Mouse (Mus musculus): Measurements from ENCODE around the gene Rassf10. TPM values are rescaled to one million over a fixed set of nuclear protein-coding genes. Genes with fewer than 3 reads are reported as not detected.

Gene Rassf10
- polyA plus RNA-seq, 1 experiment from 2014 or later = 0.05 TPM

DNA sequence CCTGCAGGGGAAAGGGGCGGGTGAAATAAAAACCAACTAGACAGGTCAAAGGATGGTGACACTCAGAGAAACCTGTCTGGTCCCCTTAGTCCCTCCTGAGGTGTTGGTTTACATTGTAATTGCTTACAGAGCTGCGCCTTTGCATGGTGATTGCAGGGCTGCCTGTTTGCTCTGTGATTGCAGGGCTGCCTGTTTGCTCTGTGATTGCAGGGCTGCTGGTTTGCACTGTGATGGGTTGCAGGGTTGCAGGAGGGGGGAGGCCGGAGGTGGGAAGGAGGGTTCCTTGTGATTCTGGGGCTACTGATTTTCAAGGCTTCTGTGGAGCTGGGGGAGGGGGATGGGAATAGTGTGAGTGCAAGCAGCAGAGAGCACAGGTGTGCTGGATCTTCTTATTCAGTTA, 13.0 kb downstream of the Rassf10 start:
- no peak overlapping the region for H3K27ac ChIP-seq
- H3K36me3 ChIP-seq = no peaks in the 10 kb centered on the region
- no peak overlapping the region for H3K4me3 ChIP-seq
- H3K9ac ChIP-seq = no peak overlapping the region
- 44% methylated on average over 3 of the region's 3 CpGs for WGBS (ENCODE audit: insufficient replicate concordance)
- H3K27me3 ChIP-seq (replicated peaks) = no peaks in the 10 kb centered on the region
- H3K4me1 ChIP-seq = no peaks in the 10 kb centered on the region
- no peak overlapping the region for H3K4me2 ChIP-seq
- no peak for ATAC-seq
- no peaks in the 10 kb centered on the region for H3K9me3 ChIP-seq (replicated peaks)

- WGBS (ENCODE audit: insufficient replicate concordance) = 52% methylated on average over 4 of the region's 5 CpGs
- Histone ChIP-seq H3K27me3 (replicated peaks) (peaks cover 3% of the 10 kb centered on the region; the same call in 1 of the 2 replicates), H3K4me2 (no peak overlapping the region), H3K4me1 (no peaks in the 10 kb centered on the region), H3K9me3 (replicated peaks) (no peaks in the 10 kb centered on the region), H3K9ac (no peak overlapping the region), H3K4me3 (no peak overlapping the region), H3K36me3 (no peaks in the 10 kb centered on the region), H3K27ac (no peak overlapping the region)
- no peak for ATAC-seq
Measured at GRCm38 (mm10) chr7:112983316-112983715, 29.6 kb downstream of the Rassf10 start.

DNA sequence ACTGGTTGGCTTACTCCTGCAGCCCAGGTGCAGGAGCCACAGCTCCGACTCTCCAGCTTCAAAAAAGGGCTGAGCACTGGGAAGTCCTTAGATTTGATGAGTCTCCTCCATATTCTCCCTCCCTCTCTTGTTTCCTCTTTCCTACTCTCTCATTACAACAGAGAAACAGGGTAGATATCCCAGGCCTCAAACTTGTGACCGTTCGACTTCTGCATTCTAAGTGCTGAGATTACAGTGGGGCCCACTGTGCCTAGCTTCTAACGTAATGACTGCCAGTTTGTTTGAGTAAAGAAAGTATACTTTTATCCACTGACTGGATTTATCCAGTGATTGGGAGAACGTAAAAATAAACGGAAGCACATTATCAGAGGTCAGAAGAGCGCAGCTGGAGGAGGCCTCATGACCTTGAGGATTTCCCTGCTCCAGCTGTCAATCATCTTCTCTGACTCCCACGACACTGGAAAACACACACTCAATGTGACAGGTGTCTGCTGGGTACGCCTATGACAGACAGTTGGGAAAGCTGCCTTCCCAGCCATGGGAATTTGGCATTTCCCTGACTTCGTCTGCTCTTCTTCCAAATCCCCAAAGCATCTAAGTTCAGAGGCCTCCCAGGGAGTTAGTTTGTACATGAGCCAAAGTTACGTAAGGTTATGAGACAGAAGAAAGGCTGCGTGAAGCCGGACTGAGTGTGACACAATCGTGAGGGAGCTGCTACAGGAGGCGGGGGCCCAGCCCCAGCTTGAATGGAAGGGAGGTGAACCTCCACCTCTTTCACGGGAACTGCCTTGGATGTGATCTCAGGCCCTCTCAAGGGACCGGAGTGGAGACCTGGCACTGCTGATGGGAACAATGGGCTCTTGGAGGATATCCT, 31.2 kb downstream of the Rassf10 start:
- Histone ChIP-seq H3K36me3 (no peaks in the 10 kb centered on the region), H3K4me2 (no peak overlapping the region), H3K4me3 (no peak overlapping the region), H3K9me3 (replicated peaks) (no peaks in the 10 kb centered on the region), H3K27me3 (replicated peaks) (peaks cover 3% of the 10 kb centered on the region; the same call in 1 of the 2 replicates), H3K4me1 (no peaks in the 10 kb centered on the region), H3K27ac (no peak overlapping the region), H3K9ac (no peak overlapping the region)
- no peak for ATAC-seq
- 50% methylated on average over 17 of the region's 17 CpGs for WGBS (ENCODE audit: insufficient replicate concordance)

DNA sequence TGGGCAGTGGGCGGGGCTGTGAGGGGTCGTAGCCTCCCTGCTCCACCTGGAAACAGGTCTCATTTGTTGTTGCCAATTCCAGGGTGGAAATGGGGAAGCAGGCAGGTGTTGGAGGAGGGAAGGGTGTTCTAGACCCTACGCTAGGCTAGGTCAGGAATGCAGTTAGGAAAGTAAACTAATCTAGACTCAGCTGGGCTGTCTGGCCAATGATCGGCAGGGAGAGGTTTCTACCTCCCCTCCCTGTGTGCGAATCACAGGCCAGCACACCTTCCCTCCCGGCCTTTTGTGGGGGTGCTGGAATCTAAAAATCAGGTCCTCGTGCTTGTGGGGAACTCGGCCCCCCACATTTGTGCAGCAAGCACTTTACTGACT, 31.8 kb downstream of the Rassf10 start:
- no peak for ATAC-seq
- H3K4me1 ChIP-seq = no peaks in the 10 kb centered on the region
- no peak overlapping the region for H3K9ac ChIP-seq
- no peak overlapping the region for H3K4me3 ChIP-seq
- H3K9me3 ChIP-seq (replicated peaks) = no peaks in the 10 kb centered on the region
- peaks cover 3% of the 10 kb centered on the region; the same call in 1 of the 2 replicates for H3K27me3 ChIP-seq (replicated peaks)
- no peaks in the 10 kb centered on the region for H3K36me3 ChIP-seq
- WGBS (ENCODE audit: insufficient replicate concordance) = 48% methylated on average over 8 of the region's 8 CpGs
- no peak overlapping the region for H3K27ac ChIP-seq
- no peak overlapping the region for H3K4me2 ChIP-seq

GRCm38 (mm10) chr7:112992928-112993327, 39.2 kb downstream of the Rassf10 start:
- Histone ChIP-seq H3K9ac (no peak overlapping the region), H3K4me2 (no peak overlapping the region), H3K4me3 (no peak overlapping the region), H3K36me3 (no peaks in the 10 kb centered on the region), H3K4me1 (no peaks in the 10 kb centered on the region), H3K27me3 (replicated peaks) (0 out of 2 replicates have a peak, but pooled peaks cover 4% of the 10 kb centered on the region), H3K27ac (no peak overlapping the region), H3K9me3 (replicated peaks) (no peaks in the 10 kb centered on the region)
- no peak for ATAC-seq
- WGBS (ENCODE audit: insufficient replicate concordance) = 66% methylated on average over 5 of the region's 5 CpGs

GRCm38 (mm10) chr7:113003565-113004255, 49.9 kb downstream of the Rassf10 start:
- WGBS (ENCODE audit: insufficient replicate concordance) = 53% methylated on average over 3 of the region's 3 CpGs
- no peak overlapping the region for H3K27ac ChIP-seq

GRCm38 (mm10) chr7:113005726-113006125, 52.0 kb downstream of the Rassf10 start:
- H3K4me2 ChIP-seq = no peak overlapping the region
- ATAC-seq = no peak
- H3K27ac ChIP-seq = no peak overlapping the region
- no peaks in the 10 kb centered on the region for H3K4me1 ChIP-seq
- no peak overlapping the region for H3K4me3 ChIP-seq
- H3K9me3 ChIP-seq (replicated peaks) = no peaks in the 10 kb centered on the region
- H3K9ac ChIP-seq = no peak overlapping the region
- 72% methylated on average over 6 of the region's 6 CpGs for WGBS (ENCODE audit: insufficient replicate concordance)
- H3K36me3 ChIP-seq = no peaks in the 10 kb centered on the region
- no peaks in the 10 kb centered on the region; the same call in 1 of the 2 replicates for H3K27me3 ChIP-seq (replicated peaks)

More at GRCm38 (mm10) chr7:113003565-113004255, 49.9 kb downstream of the Rassf10 start:
- no peak overlapping the region for H3K4me2 ChIP-seq
- no peaks in the 10 kb centered on the region for H3K36me3 ChIP-seq
- no peak overlapping the region for H3K9ac ChIP-seq
- no peaks in the 10 kb centered on the region for H3K4me1 ChIP-seq
- no peak overlapping the region for H3K4me3 ChIP-seq
- no peaks in the 10 kb centered on the region; the same call in 1 of the 2 replicates for H3K27me3 ChIP-seq (replicated peaks)
- no peaks in the 10 kb centered on the region for H3K9me3 ChIP-seq (replicated peaks)
- no peak for ATAC-seq
